Mouse (Mus musculus) myocyte (in vitro differentiated cells): ENCODE measurements around the gene Ifitm10.

ENCODE experiments used
- E2F4 ChIP-seq: IDR thresholded peaks from one replicate; pipeline ENCODE4 v1.6.1; 2011; ENCODE audit warnings: mild to moderate bottlenecking, control low read depth, moderate library complexity; ENCODE audit not compliant: insufficient read depth
- MAX ChIP-seq: IDR thresholded peaks from one replicate; pipeline ENCODE4 v1.6.1; 2011; ENCODE audit warnings: low read depth, mild to moderate bottlenecking, control low read depth
- MYOD1 ChIP-seq, 3 experiments: IDR thresholded peaks; one replicate each; pipeline ENCODE4 v1.6.1; 2011; ENCODE audit warnings: control low read depth in 2 of 3, low read depth in 2 of 3, mild to moderate bottlenecking in 2 of 3, moderate library complexity in 1 of 3; ENCODE audit not compliant: insufficient read length in 2 of 3, control insufficient read depth in 1 of 3
- MYOG ChIP-seq, 3 experiments: IDR thresholded peaks; one replicate each; pipeline ENCODE4 v1.6.1; 2011; ENCODE audit warnings: control low read depth in 2 of 3, low read depth in 2 of 3, mild to moderate bottlenecking in 2 of 3; ENCODE audit not compliant: insufficient read length in 2 of 3, control insufficient read depth in 1 of 3, insufficient read depth in 1 of 3
- POLR2A ChIP-seq: IDR thresholded peaks from one replicate; pipeline ENCODE4 v1.6.1; 2011; ENCODE audit warnings: low read depth, mild to moderate bottlenecking, control low read depth, moderate library complexity; ENCODE audit not compliant: insufficient read length
- POLR2AphosphoS2 ChIP-seq: IDR thresholded peaks from one replicate; pipeline ENCODE4 v1.6.1; 2011; ENCODE audit warnings: low read depth, control low read depth; ENCODE audit not compliant: insufficient read length
- REST ChIP-seq: IDR thresholded peaks from one replicate; pipeline ENCODE4 v1.6.1; 2011; ENCODE audit warnings: mild to moderate bottlenecking, control low read depth, moderate library complexity; ENCODE audit not compliant: insufficient read depth, insufficient read length
- SRF ChIP-seq: IDR thresholded peaks from one replicate; pipeline ENCODE4 v1.6.1; 2011; ENCODE audit warnings: low read depth; ENCODE audit not compliant: control insufficient read depth, insufficient read length
- TCF12 ChIP-seq: IDR thresholded peaks from one replicate; pipeline ENCODE4 v1.6.1; 2011; ENCODE audit warnings: mild to moderate bottlenecking, control low read depth; ENCODE audit not compliant: poor library complexity, insufficient read depth, severe bottlenecking
- TCF3 ChIP-seq: IDR thresholded peaks from one replicate; pipeline ENCODE4 v1.6.1; 2011; ENCODE audit warnings: low read depth, control low read depth; ENCODE audit not compliant: insufficient read length
- USF1 ChIP-seq: IDR thresholded peaks from one replicate; pipeline ENCODE4 v1.6.1; 2011; ENCODE audit warnings: low read depth, mild to moderate bottlenecking, control low read depth, moderate library complexity

DNA sequence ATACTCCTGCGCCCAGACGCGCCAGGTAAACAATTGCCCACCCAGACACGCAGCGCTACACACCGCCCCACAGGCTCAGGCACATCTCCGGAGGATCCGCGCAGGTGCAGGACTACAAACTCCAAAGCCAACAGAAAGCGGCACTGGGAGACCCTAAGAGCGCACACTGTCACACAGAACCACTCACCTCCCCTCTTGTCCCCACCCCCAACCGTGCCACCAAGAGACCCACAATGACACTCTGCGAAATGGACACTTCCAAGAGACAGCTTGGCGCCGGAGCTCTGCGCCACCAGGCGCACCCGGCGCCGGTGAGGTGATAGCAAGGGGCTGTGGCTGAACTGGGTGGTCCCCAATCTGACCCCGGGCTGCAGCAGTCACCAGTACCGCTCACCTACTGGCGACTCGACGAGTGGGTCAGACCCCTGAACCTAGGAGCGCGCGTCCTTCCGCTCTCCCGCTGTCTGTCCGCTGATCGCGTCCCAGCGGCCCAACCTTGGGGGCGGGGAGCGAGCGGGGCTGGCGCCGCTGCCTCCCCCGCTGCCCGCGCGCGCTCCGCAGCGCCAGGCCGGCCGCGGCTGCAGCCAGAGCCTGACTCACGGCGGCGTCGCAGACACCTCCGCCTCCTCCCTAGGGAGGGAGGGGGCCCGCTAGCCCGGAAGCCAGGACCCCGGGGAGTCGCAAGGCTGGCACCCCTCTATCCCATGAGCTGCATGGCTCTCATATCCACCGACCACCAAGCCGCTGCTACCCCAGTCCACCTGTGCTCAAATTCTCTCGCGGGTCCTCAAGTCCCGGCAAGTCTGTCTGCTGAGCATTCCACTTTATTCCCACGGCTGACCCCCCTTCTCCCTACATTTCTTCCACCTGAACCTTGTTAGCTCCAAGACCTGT is 1.5 kb downstream of the Ifitm10 start:
- TF ChIP-seq POLR2AphosphoS2 (no peak), POLR2A (no peak), MAX (no peak), USF1 (no peak), E2F4 (no peak), REST (no peak), TCF12 (no peak), MYOD1 (IDR thresholded peaks at IDR 0.05; ENCODE audit: control insufficient read depth in 1 of 3, insufficient read length in 2 of 3, low read depth in 2 of 3) (peak in 1 of 3 experiments; percentile 11), MYOG (IDR thresholded peaks at IDR 0.05; ENCODE audit: control insufficient read depth in 1 of 3, insufficient read depth in 1 of 3, insufficient read length in 2 of 3, low read depth in 2 of 3) (peak in 1 of 3 experiments; percentile 4), SRF (no peak), TCF3 (no peak)
